Mouse (Mus musculus) cortical plate, adult 2 months (tissue): ENCODE measurements around the gene Hspa5. TPM values are rescaled to one million over a fixed set of nuclear protein-coding genes. Genes with fewer than 3 reads are reported as not detected.
A peak's percentile ranks its signal among the peaks of the same experiment; 100 is the strongest.

Experiments
- H3K27ac ChIP-seq: fragments of 200-500 bp; 2 replicates; pipeline ENCODE4 v1.5.1; 2012; ENCODE audit warnings: low read length, control low read depth, inconsistent platforms; ENCODE audit not compliant: insufficient read depth
- H3K4me1 ChIP-seq: fragments of 200-500 bp; 2 replicates; pipeline ENCODE4 v1.6.1; 2011; ENCODE audit warnings: low read length; ENCODE audit not compliant: control insufficient read depth, insufficient read depth
- H3K4me3 ChIP-seq: fragments of 200-500 bp; 2 replicates; pipeline ENCODE4 v1.5.1; 2011; ENCODE audit warnings: mild to moderate bottlenecking, low read length, control low read depth; ENCODE audit not compliant: insufficient read depth
- CTCF ChIP-seq: fragments of 200-500 bp; IDR thresholded peaks from 2 replicates; pipeline ENCODE4 v1.5.1; 2011; ENCODE audit warnings: mild to moderate bottlenecking, control low read depth, low read length; ENCODE audit not compliant: insufficient read depth; ENCODE audit errors: extremely low read depth
- POLR2A ChIP-seq: fragments of 200-500 bp; IDR thresholded peaks from 2 replicates; pipeline ENCODE4 v1.6.1; 2011; ENCODE audit warnings: mild to moderate bottlenecking, low read length, control low read depth; ENCODE audit not compliant: insufficient read depth; ENCODE audit errors: extremely low read depth
- polyA plus RNA-seq: library from polyadenylated mRNA; depleted of rRNA; stranded (reverse); fragments of >200 nt; gene quantifications from 2 replicates; pipeline ENCODE4 v1.2.3, GENCODE M21; 2012; rRNA removed

Gene Hspa5
- 184 and 215 TPM in 2 replicates for polyA plus RNA-seq

- TF ChIP-seq POLR2A (peak; percentile 100), CTCF (no peak)
Observed at GRCm38 (mm10) chr2:34771368-34772226, at the start of gene Hspa5. Gene Hspa5, plus strand, starts transcription at chr2:34771970.

GRCm38 (mm10) chr2:34725269-34725668 lies 46.5 kb upstream of the Hspa5 start:
- H3K4me1 ChIP-seq, result no peaks in the 10 kb centered on the region; the same call in 1 of the 2 replicates
- H3K4me3 ChIP-seq, result no peak overlapping the region
- TF ChIP-seq POLR2A, result no peak
- TF ChIP-seq CTCF, result no peak
- H3K27ac ChIP-seq, result no peak overlapping the region

More at GRCm38 (mm10) chr2:34771368-34772226, at the start of gene Hspa5:
- Histone ChIP-seq H3K4me1 (peaks cover 8% of the 10 kb centered on the region; the same call in 1 of the 2 replicates), H3K4me3 (peak within 1 kb of the TSS; percentile 84), H3K27ac (peak within 1 kb of the TSS; percentile 26)

GRCm38 (mm10) chr2:34727045-34727728 lies 44.6 kb upstream of the Hspa5 start:
- Histone ChIP-seq H3K4me3 (no peak overlapping the region), H3K4me1 (no peaks in the 10 kb centered on the region), H3K27ac (no peak overlapping the region)
- no peak for TF ChIP-seq CTCF
- TF ChIP-seq POLR2A, result no peak

DNA sequence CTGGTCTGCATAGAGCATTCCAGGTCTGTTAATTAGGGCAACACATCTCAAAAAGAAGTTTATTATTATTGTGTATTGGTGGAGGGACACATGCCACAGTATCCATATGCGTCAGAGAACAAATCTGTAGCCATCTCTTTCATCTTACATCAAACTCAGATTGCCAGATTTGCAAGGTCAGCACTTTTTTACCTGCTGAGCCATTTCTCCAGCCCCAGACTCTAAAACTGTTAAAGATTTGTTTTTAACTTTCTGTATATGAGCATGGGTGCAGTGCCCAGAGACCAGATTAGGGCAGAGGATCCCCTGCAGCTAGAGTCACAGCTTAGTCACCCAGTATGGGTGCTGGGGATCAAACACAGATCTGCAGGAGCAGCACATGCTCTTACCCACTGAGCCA lies 35.1 kb upstream of the Hspa5 start:
- no peaks in the 10 kb centered on the region for H3K4me1 ChIP-seq
- no peak overlapping the region for H3K4me3 ChIP-seq
- TF ChIP-seq CTCF, result no peak
- no peak for TF ChIP-seq POLR2A
- H3K27ac ChIP-seq, result no peak overlapping the region

DNA sequence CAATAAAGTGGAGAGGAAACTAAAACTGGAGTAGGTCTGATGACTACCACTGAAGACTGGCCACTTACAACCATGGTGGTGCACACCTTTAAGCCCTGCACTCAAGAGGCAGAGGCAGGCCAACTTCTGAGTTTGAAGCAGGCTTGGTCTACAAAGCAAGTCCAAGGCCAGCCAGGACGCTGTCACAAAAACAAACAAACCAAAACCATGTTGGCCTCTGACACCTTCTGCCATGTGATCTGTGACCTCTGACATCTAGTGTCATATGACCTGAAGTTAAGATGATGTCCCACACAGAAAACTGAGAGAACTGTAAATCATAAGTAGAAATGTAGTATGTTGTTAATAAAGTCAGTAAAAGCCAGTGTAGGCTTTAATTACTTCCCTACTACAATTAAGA lies 33.9 kb upstream of the Hspa5 start:
- Histone ChIP-seq H3K27ac (no peak overlapping the region), H3K4me3 (no peak overlapping the region), H3K4me1 (no peaks in the 10 kb centered on the region)
- no peak for TF ChIP-seq CTCF
- no peak for TF ChIP-seq POLR2A

DNA sequence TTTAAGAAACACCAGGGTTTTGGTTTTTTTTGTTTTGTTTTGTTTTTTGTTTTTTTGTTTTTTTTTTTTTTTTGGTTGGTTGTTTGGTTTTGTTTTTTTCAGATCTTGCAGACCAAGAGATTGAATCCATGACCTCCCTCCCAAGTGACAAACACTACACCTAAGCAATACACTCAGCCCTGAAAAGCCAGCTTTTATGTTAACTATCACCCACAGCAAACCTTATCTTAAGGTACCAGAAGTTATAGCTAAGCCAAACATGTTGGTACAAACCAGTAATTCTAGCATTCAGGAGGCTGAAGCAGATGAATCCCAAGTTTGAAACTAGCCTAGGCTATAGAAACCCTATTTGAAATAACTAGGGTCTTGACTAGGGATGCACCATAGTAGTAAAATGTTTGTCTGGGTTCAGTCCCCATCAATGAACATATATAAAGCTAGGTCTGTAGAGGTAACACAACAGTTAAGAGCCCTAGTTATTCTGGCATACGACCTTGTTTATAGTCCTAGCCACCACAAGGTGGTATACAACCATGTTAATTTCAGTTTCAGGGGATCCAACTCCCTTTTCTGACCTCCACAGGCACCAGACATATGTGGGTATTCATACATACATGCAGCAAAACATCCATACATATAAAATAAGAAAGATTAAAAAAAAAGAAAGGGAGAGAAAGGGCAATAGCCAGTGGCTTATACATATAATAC lies 31.9 kb upstream of the Hspa5 start:
- H3K27ac ChIP-seq, result no peak overlapping the region
- no peak overlapping the region for H3K4me3 ChIP-seq
- no peak for TF ChIP-seq POLR2A
- no peak for TF ChIP-seq CTCF
- H3K4me1 ChIP-seq, result no peaks in the 10 kb centered on the region

DNA sequence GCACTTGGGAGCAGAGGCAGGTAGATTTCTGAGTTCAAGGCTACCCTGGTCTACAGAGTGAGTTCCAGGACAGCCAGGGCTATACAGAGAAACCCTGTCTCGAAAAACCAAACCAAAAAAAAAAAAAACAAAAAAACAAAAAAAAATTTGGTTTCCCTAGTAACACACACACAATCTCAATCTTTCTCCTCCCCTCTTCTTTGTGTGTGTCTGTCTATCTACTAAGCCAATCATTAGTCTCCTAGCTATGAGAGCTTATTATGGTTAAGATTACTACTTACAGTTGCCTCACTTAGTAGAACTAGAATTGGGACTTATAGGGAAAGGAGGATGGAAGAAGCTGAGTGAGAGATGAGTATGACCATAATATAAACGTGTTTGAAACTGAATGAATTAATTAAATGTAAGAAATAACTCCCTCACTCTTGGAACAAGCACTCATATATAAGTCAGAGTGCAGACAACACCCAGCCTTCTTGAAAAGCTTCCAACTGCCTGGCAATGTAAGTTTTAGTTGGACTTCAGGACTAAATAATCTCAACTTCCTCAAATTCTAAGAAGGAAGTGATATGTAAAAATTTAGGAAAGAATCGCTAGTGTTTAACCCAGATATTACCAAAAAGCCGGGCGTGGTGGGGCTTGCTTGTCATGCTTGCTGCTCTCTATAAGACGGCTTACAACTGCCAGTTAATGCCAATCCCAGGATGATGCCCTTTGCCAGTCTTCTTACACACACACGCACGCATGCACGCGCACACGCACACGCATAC lies 30.2 kb upstream of the Hspa5 start:
- H3K4me3 ChIP-seq, result no peak overlapping the region
- H3K27ac ChIP-seq, result no peak overlapping the region
- no peak for TF ChIP-seq POLR2A
- TF ChIP-seq CTCF, result no peak
- H3K4me1 ChIP-seq, result no peaks in the 10 kb centered on the region

- no peaks in the 10 kb centered on the region for H3K4me1 ChIP-seq
- H3K4me3 ChIP-seq, result no peak overlapping the region
- TF ChIP-seq POLR2A, result no peak
- TF ChIP-seq CTCF, result no peak
Observed at GRCm38 (mm10) chr2:34742675-34743074, 29.1 kb upstream of the Hspa5 start.

GRCm38 (mm10) chr2:34744476-34744875 lies 27.3 kb upstream of the Hspa5 start:
- no peak overlapping the region for H3K27ac ChIP-seq
- no peak for TF ChIP-seq POLR2A
- no peaks in the 10 kb centered on the region for H3K4me1 ChIP-seq
- H3K4me3 ChIP-seq, result no peak overlapping the region

More at GRCm38 (mm10) chr2:34742675-34743074, 29.1 kb upstream of the Hspa5 start:
- no peak overlapping the region for H3K27ac ChIP-seq
